Mouse (Mus musculus) lung, adult 2 months (tissue): Measurements from ENCODE around the gene Glipr1l1. TPM values are rescaled to one million over a fixed set of nuclear protein-coding genes. Genes with fewer than 3 reads are reported as not detected.
"Not testable (repeated sequence)": the region's sequence is repeated elsewhere in the genome, so short reads cannot be mapped to it uniquely, and the experiment has no call there.

Experiments used
- DNase-seq: peaks from one replicate; pipeline ENCODE4 v3.0.0; 2022
- H3K4me1 ChIP-seq: fragments of 200-500 bp; 2 replicates; pipeline ENCODE4 v1.6.1; 2011; ENCODE audit warnings: low read length; ENCODE audit not compliant: control insufficient read depth, insufficient read depth
- H3K4me3 ChIP-seq: fragments of 200-500 bp; replicated peaks from 2 replicates; pipeline ENCODE3; 2011; ENCODE audit warnings: low read depth, mild to moderate bottlenecking, control low read depth, low read length; ENCODE audit errors: extremely low read depth
- CTCF ChIP-seq: fragments of 200-500 bp; IDR thresholded peaks from 2 replicates; pipeline ENCODE4 v1.5.1; 2011; ENCODE audit warnings: mild to moderate bottlenecking, low read length, control low read depth; ENCODE audit not compliant: insufficient read depth
- POLR2A ChIP-seq: fragments of 200-500 bp; IDR thresholded peaks from 2 replicates; pipeline ENCODE4 v1.6.1; 2011; ENCODE audit warnings: low read depth, mild to moderate bottlenecking, control low read depth, low read length, borderline replicate concordance; ENCODE audit errors: extremely low read depth
- WGBS: fragments of 180-500 bp; shearing (Covaris S2); methylation state at CpG from one replicate; pipeline ENCODE4 v1.1.7; 2018; 5-methylcytosine and 5-hydroxymethylcytosine counted together
- polyA plus RNA-seq: library from polyadenylated mRNA; depleted of rRNA; stranded (reverse); fragments of >200 nt; gene quantifications from 2 replicates; pipeline ENCODE4 v1.2.3, GENCODE M21; 2012; rRNA removed

Gene Glipr1l1
- not detected in 2 replicates for polyA plus RNA-seq

DNA sequence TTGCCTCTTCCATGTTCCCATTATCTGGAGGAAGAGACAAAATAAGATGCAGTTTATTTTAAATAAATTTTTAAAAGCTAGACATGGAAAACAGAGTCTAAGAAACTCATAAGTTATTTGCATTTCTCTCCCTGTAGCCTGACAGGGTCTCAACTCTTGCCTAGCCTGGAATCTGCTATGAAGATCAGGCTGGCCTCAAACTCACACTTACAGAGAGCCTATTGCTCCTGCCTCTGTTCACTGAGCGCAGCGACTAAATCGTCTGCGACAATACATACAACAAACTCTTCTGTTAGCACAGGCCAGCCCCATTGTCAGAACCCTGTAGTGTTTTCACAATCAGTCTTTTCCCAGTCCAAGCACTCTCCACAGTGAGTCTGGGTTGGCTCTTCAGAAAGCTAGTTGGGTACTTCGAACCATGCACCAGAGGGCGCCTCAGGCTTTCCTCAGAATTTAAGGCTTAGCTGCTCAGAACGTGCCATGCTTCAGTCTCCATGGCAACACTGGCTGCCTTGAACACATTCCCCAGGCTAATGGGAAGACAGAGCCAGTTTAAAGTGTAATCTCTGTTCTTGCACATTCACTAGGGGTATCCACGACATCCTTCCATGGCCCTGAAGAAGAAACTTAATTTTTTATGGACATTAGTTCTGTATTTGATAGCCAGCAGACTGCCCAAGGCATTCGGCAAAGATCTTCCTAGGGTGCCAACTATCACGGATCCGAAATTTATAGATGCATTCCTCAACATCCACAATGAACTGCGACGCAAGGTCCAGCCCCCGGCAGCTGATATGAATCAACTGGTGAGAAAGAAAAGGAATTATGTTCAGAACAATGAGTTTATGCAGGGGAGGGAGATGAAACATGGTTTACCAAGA is at the start of gene Glipr1l1:
Gene Glipr1l1, plus strand, starts transcription at position 488 of the 881 bp plus-strand sequence.
- Histone ChIP-seq H3K4me3 (no peak within 1 kb of the TSS), H3K4me1 (no peaks in the 10 kb centered on the region)
- DNase-seq: peak; percentile 12
- WGBS: 56% methylated on average over 14 of the region's 14 CpGs
- peak; percentile 49 for TF ChIP-seq CTCF
- TF ChIP-seq POLR2A: no peak

DNA sequence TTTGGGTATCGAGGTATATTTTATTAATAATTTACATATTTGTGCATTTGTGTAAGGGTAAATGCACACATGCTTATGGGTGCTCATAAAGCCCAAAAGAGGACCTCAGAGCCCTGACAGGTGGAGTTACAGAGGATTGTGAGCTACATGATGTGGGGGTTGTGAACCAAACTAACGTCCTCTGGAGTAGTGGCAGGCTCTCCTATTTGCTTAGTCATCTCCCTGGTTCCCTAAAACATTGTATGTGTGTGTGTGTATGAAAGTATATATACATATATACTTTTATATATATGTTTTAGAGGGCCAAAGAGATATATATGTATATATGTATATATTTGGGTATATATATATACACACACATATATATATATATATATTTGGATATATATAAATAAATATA is 36.4 kb upstream of the Glipr1l1 start:
- no peaks in the 10 kb centered on the region for H3K4me1 ChIP-seq
- WGBS: 61% methylated on average over 2 of the region's 2 CpGs
- H3K4me3 ChIP-seq: no peak overlapping the region
- no peak for DNase-seq
- TF ChIP-seq POLR2A (no peak), CTCF (no peak)

DNA sequence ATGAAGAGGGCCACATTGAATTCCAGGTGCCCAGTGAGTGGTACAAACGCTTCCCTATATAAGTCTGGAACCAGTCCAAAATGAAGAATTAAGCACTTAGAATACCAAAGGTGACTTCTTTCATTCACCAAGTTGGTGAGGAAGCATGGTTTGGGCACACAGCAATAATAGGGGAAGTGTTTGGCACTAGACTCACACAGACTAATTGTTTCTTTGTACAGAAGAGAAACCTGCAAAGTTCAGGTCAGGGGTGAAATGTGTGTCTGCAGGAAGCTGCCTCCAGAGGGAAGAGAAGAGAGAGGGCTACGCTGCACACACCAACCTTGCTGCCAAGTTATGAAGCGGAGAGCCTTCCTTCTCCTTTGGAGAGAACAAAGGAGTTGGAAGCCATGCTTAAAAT is 31.3 kb upstream of the Glipr1l1 start:
- WGBS: 66% methylated on average over 3 of the region's 3 CpGs
- DNase-seq, H3K4me1 ChIP-seq, H3K4me3 ChIP-seq: not testable (repeated sequence)

DNA sequence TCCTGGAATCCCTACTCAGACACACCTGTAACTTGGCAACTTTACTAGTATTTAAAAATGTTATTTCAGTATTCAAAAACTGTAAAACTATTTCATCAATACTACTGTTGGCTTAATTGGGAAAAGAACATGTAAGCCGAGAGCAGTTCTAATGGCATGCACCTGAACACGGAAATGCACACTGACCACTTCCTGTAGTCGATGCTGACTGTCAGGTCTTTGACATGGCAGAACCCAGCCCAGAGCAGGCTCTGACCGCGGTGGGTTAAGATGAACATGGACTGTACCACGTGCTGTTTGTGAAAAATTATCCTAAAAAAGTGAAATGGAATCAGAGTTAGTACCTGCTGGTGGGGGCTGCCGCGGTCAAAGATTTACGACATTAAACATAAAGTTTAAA is 16.5 kb upstream of the Glipr1l1 start:
- H3K4me1 ChIP-seq, H3K4me3 ChIP-seq, DNase-seq: not testable (repeated sequence)
- WGBS: 74% methylated on average over 9 of the region's 9 CpGs

DNA sequence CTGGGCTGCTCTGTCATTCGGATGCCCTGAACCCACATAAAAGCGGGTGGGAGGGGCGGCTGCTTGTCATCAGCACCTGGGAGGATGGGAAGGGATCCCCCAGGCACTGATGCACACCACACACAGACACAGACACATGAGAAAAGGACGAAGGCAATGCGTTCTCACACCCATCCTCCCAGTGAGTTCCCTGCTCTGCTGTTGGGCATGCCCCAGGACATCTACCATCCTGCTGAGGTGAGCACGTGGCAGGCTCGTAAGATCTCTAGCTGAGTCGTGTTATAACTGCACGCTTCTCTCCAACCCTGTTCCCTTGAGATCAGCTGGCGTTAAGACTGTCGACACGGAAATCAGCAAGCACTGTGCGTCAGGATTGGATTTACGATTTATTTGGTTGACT is 15.7 kb upstream of the Glipr1l1 start:
- not testable (repeated sequence) for DNase-seq, H3K4me1 ChIP-seq, H3K4me3 ChIP-seq
- WGBS: 47% methylated on average over 14 of the region's 14 CpGs

DNA sequence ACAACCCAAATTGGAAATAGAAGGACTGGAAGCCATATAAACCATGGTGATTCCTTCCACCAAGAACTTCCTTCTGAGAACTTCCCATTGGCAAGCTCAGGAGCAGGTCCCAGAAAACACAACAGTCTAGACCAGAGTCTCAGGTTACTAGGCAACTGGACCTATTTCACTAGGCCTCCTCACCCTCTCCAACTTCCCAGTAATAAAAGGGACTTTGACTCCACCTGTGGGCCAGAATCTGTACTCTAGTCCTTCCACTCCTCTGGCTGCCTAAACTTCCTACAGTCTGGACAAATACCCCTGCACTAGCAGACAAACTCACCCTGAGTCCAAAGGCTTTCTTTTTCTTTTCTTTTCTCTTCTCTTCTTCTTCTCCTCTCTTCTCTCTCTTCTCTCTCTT is 8.8 kb upstream of the Glipr1l1 start:
- Histone ChIP-seq H3K4me3 (no peak overlapping the region), H3K4me1 (no peaks in the 10 kb centered on the region)
- no peak for DNase-seq
- no peak for TF ChIP-seq CTCF
- TF ChIP-seq POLR2A: no peak

DNA sequence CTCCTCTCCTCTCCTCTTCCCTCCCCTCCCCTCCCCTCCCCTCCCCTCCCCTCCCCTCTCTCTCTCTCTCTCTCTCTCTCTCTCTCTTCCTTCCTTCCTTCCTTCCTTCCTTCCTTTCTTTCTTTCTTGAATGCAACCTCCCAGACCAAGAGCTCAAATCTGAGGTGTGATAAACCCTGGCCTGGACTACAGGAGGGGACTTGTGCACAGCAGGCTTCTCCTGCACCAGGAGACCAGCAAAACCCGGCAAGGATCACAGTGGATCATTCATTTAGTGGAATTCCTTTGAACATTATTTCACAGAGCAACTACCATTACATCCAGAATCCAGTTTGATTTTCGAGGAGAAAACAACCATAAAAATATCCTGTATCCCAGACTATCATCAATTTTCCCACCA is 8.0 kb upstream of the Glipr1l1 start:
- H3K4me1 ChIP-seq, DNase-seq, H3K4me3 ChIP-seq: not testable (repeated sequence)
- WGBS: 71% methylated on average over 2 of the region's 2 CpGs

DNA sequence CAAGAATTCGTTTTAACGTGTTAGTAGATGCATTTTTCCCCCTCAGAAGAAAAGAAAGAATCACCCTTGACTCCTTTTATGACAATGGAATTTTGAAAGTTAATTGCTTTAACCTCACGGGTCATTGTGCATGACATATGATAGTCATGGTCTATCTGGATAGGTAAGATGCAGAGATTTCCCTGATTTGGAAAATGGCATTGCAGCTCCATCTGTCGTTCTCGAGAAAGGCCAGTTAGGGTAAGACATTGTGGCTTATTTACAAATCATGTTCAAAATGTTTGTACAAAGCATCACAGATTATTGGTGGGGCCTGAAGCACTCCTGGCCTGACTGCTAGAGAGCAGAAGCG is 570 bp downstream of the Glipr1l1 start:
- H3K4me3 ChIP-seq, H3K4me1 ChIP-seq, DNase-seq: not testable (repeated sequence)
- WGBS: 83% methylated on average over 6 of the region's 6 CpGs

DNA sequence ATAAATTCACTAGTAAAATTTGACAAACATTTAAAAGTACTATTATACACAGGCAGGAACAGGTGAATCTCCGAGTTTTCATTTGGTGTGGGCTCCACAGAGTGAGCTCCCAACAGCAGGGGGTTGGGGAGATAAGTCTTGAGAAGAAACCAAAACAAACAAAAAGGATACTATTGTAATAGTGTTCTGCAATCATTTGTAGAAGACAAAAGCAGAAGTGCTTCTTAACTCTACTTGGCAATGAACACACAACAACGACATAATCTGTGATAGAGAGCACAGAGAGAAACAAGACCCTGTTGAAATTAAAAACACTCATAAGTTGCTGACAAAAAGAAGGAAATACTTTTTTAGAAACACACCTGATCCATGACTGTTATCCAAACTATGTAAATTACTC is 20.1 kb downstream of the Glipr1l1 start:
- no peaks in the 10 kb centered on the region for H3K4me1 ChIP-seq
- DNase-seq: no peak
- 19% methylated on average over 2 of the region's 2 CpGs for WGBS
- TF ChIP-seq POLR2A (no peak), CTCF (no peak)
- no peak overlapping the region for H3K4me3 ChIP-seq

DNA sequence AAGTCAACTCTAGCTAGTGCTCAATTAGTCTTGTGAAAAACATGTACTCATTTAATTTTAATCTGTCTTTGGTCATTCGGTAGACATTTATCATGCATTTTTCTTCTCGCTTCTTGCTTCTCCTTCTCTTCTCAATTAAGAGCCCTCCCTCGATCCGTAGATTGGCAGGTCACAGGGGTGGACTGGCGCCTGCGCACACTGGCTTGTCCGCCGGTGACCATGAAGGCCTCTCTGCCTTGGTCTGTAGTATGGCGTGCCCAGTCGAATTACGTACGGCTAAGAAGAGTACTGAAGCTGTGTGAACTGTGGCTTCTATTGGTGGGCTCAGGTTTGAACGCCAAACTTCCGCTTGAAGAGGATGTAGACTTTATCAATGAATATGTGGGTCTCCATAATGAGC is 23.2 kb downstream of the Glipr1l1 start, which contains the start of gene Glipr1l2:
Gene Glipr1l2, plus strand, starts transcription at position 198 of the 400 bp plus-strand sequence.
- TF ChIP-seq CTCF (no peak), POLR2A (no peak)
- Histone ChIP-seq H3K4me3 (no peak within 1 kb of the TSS), H3K4me1 (no peaks in the 10 kb centered on the region)
- DNase-seq: no peak
- 94% methylated on average over 14 of the region's 14 CpGs for WGBS

DNA sequence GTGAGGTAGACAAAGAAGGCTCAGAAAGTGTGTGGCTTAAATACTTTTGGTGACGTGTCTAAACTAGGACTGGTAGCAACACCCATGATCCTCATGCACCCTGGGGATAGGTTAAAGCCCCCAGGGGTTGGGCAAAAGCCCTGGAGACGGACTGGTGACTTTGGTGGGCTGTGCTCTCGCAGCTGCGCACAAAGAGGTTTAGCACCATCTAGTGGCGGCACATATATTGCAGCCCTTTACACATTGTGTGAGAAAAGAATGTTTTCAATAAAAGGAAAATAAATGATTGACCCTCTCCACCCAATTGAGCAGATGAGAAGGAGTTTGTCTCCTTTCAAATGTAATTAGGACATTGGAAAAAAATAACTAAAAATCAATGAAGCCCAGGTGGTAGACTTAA is 45.8 kb downstream of the Glipr1l1 start:
- not testable (repeated sequence) for H3K4me3 ChIP-seq, H3K4me1 ChIP-seq
- peak; percentile 57 for DNase-seq
- peak; percentile 70 for TF ChIP-seq CTCF
- 3% methylated on average over 5 of the region's 5 CpGs for WGBS
